Comparison of ENCODE assay signal across 23 mouse cellular contexts in the genomic region with DNA sequence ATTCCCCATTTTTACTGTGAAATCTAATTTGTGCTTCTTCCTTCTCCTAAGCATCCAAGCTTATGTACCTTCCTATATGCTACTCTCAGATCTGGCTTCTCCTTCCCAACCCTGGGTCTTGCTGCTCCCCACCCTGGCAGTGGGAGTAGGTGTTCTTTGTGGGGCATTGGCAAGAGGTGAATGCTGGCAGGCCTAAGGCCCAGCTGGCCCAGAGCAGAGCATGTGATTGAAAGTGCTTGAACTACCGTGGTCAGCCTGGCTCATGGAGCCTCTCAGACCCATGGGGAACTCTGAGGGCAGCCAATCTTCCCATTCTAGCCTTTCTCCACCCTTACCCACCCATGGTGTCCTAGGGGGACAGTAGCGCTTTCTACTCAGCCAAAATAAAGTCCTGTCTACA. TPM values are rescaled to one million over a fixed set of nuclear protein-coding genes. Genes with fewer than 3 reads are reported as not detected.
DNase-seq lines count a peak whose midpoint lies in the region; ATAC-seq and TF ChIP-seq lines count a peak whose summit lies in the region.
"Had no signal": no experiment of that assay in that cellular context is flagged by ENCODE, and none has a peak within 500 bp of the region (broad histone marks: within the 10 kb centered on the region; RNA-seq: fewer than 3 reads in every experiment).

No protein-coding gene starts in this region.

- 68% methylated on average over 2 of the region's 2 CpGs for WGBS in intestine, postnatal 0 days
- 88% methylated on average over 2 of the region's 2 CpGs for WGBS in intestine, embryonic 16.5 days
- 59% methylated on average over 2 of the region's 2 CpGs for WGBS in liver, adult 2 months
- WGBS in liver, embryonic 12.5 days (ENCODE audit: insufficient replicate concordance) = 85% methylated on average over 2 of the region's 2 CpGs

- TF ChIP-seq CTCF in intestine, postnatal 0 days (IDR thresholded peaks at IDR 0.05; ENCODE audit: low read depth) = no peak
- no peak for TF ChIP-seq CTCF in liver, adult 2 months (IDR thresholded peaks at IDR 0.05; ENCODE audit: low read depth, low read length)

- no peak overlapping the region for H3K4me2 ChIP-seq in intestine, postnatal 0 days (replicated peaks; ENCODE audit: low read depth)
- no peak overlapping the region for H3K4me2 ChIP-seq in intestine, embryonic 16.5 days (ENCODE audit: low read depth, low read length)
- H3K4me2 ChIP-seq in liver, embryonic 12.5 days = no peak overlapping the region
- H3K4me2 ChIP-seq: embryonic facial prominence, embryonic 12.5 days; forebrain, embryonic 12.5 days; heart, embryonic 11.5 days; lung, embryonic 14.5 days; neural tube, embryonic 12.5 days had no signal

- peaks cover 47% of the 10 kb centered on the region for H3K36me3 ChIP-seq in intestine, postnatal 0 days (ENCODE audit: control insufficient read depth, insufficient read depth)
- H3K36me3 ChIP-seq in intestine, embryonic 16.5 days (ENCODE audit: control insufficient read depth, insufficient read depth, low read length) = peaks cover 17% of the 10 kb centered on the region; the same call in 1 of the 2 replicates
- peaks cover 48% of the 10 kb centered on the region for H3K36me3 ChIP-seq in liver, adult 2 months (ENCODE audit: control insufficient read depth, insufficient read depth, low read length)
- H3K36me3 ChIP-seq in liver, embryonic 12.5 days = peaks cover 93% of the 10 kb centered on the region

- H3K27me3 ChIP-seq in intestine, postnatal 0 days (replicated peaks; ENCODE audit: control insufficient read depth, insufficient read depth, low read length) = no peaks in the 10 kb centered on the region
- H3K27me3 ChIP-seq in intestine, embryonic 16.5 days (replicated peaks; ENCODE audit: control insufficient read depth, insufficient read depth, low read length) = no peaks in the 10 kb centered on the region
- no peaks in the 10 kb centered on the region for H3K27me3 ChIP-seq in liver, adult 2 months (ENCODE audit: control insufficient read depth, insufficient read depth, low read length)
- H3K27me3 ChIP-seq in liver, embryonic 12.5 days (replicated peaks) = no peaks in the 10 kb centered on the region
- H3K27me3 ChIP-seq: embryonic facial prominence, embryonic 12.5 days; forebrain, embryonic 12.5 days; megakaryocyte, embryonic 14.5 days; neural tube, embryonic 12.5 days had no signal

- H3K27ac ChIP-seq in intestine, postnatal 0 days (ENCODE audit: low read depth, low read length) = 0 out of 2 replicates have a peak overlapping the region, but pooled peaks have one; percentile 7
- no peak overlapping the region for H3K27ac ChIP-seq in intestine, embryonic 16.5 days (ENCODE audit: low read length)
- no peak overlapping the region for H3K27ac ChIP-seq in liver, adult 2 months (replicated peaks; ENCODE audit: insufficient read depth, low read depth, low read length)
- H3K27ac ChIP-seq in liver, embryonic 12.5 days = no peak overlapping the region
- H3K27ac ChIP-seq: embryonic facial prominence, embryonic 12.5 days; forebrain, embryonic 12.5 days; hindbrain, embryonic 10.5 days; limb, embryonic 10.5 days; neural tube, embryonic 12.5 days had no signal

- no peak for TF ChIP-seq POLR2A in liver, adult 2 months (IDR thresholded peaks at IDR 0.05; ENCODE audit: extremely low read depth, insufficient read depth, low read length)

- no peaks in the 10 kb centered on the region for H3K9me3 ChIP-seq in intestine, postnatal 0 days (ENCODE audit: control insufficient read depth)
- no peaks in the 10 kb centered on the region for H3K9me3 ChIP-seq in intestine, embryonic 16.5 days (ENCODE audit: control insufficient read depth, low read length)
- no peaks in the 10 kb centered on the region for H3K9me3 ChIP-seq in liver, embryonic 12.5 days (replicated peaks)
- H3K9me3 ChIP-seq: embryonic facial prominence, embryonic 12.5 days; forebrain, embryonic 12.5 days; hindbrain, embryonic 10.5 days; limb, embryonic 10.5 days; megakaryocyte, embryonic 14.5 days; neural tube, embryonic 12.5 days had no signal

- DNase-seq in frontal cortex, postnatal 25 days (ENCODE audit: low spot score in 2 of 2) = no peak
- peak; percentile 55 for DNase-seq in liver, adult 2 months (ENCODE audit: extremely low read depth, low read depth, low spot score)
- DNase-seq in lung, postnatal 4 days = no peak
- DNase-seq: adrenal gland, postnatal 25 days; cerebellum, adult 11 months; gastrocnemius, postnatal 14 days; kidney, adult 18-20 months; kidney, postnatal 25 days; liver; lung, embryonic 14.5 days; midbrain, embryonic 14.5 days had no signal

- H3K79me2 ChIP-seq in liver, adult 2 months (ENCODE audit: control insufficient read depth, insufficient read depth, low read length) = peaks cover 18% of the 10 kb centered on the region

- no peaks in the 10 kb centered on the region; the same call in 1 of the 2 replicates for H3K4me1 ChIP-seq in intestine, postnatal 0 days (replicated peaks; ENCODE audit: control insufficient read depth, insufficient read depth, low read length)
- peaks cover 15% of the 10 kb centered on the region for H3K4me1 ChIP-seq in intestine, embryonic 16.5 days (ENCODE audit: control insufficient read depth, insufficient read depth, low read length)
- peaks cover 29% of the 10 kb centered on the region for H3K4me1 ChIP-seq in liver, adult 2 months (ENCODE audit: control insufficient read depth, insufficient read depth, low read length)
- peaks cover 21% of the 10 kb centered on the region for H3K4me1 ChIP-seq in liver, embryonic 12.5 days
- H3K4me1 ChIP-seq: embryonic facial prominence, embryonic 12.5 days; forebrain, embryonic 12.5 days; hindbrain, embryonic 10.5 days; limb, embryonic 10.5 days; neural tube, embryonic 12.5 days had no signal

- no peak overlapping the region for H3K9ac ChIP-seq in intestine, postnatal 0 days (ENCODE audit: low read depth, low read length)
- H3K9ac ChIP-seq in intestine, embryonic 16.5 days (ENCODE audit: low read depth, low read length) = no peak overlapping the region
- H3K9ac ChIP-seq in liver, adult 2 months (ENCODE audit: low read depth, low read length) = no peak overlapping the region
- H3K9ac ChIP-seq in liver, embryonic 12.5 days = no peak overlapping the region
- H3K9ac ChIP-seq: embryonic facial prominence, embryonic 12.5 days; forebrain, embryonic 12.5 days; lung, embryonic 14.5 days; neural tube, embryonic 12.5 days had no signal

- ATAC-seq in frontal cortex, adult (ENCODE audit: low TSS enrichment) = 0 out of 2 replicates have a peak, but pooled peaks have one; percentile 25
- ATAC-seq in intestine, postnatal 0 days = no peak
- no peak for ATAC-seq in intestine, embryonic 16.5 days
- no peak for ATAC-seq in liver, embryonic 12.5 days

- no peak overlapping the region for H3K4me3 ChIP-seq in intestine, postnatal 0 days (ENCODE audit: low read depth, low read length)
- no peak overlapping the region for H3K4me3 ChIP-seq in intestine, embryonic 16.5 days (ENCODE audit: low read length)
- no peak overlapping the region for H3K4me3 ChIP-seq in liver, adult 2 months (ENCODE audit: insufficient read depth, low read depth, low read length)
- no peak overlapping the region for H3K4me3 ChIP-seq in liver, embryonic 12.5 days
- H3K4me3 ChIP-seq: embryonic facial prominence, embryonic 12.5 days; erythroblast, embryonic 14.5 days; forebrain, embryonic 12.5 days; hindbrain, embryonic 10.5 days; limb, embryonic 10.5 days; megakaryocyte, embryonic 14.5 days; neural tube, embryonic 12.5 days had no signal

RNA-seq across cellular contexts. Expression of a gene that starts 24.3 kb away (rescaled TPM):
- polyA plus RNA-seq in intestine, postnatal 0 days (2015; fragmentation: Nextera tagmentation; extraction: Ambion mirVana) = 192 and 209 TPM in 2 replicates
- 288 and 307 TPM in 2 replicates for polyA plus RNA-seq in intestine, embryonic 16.5 days (2015; fragmentation: Nextera tagmentation; extraction: Ambion mirVana)
- 170 and 187 TPM in 2 replicates for total RNA-seq in liver, adult 2 months (2014; rRNA removed)
- 127 TPM in 2 replicates for polyA plus RNA-seq in liver, adult 2 months (2012; rRNA removed)
- polyA plus RNA-seq in liver, embryonic 12.5 days (2016; fragmentation: Nextera tagmentation; extraction: Ambion mirVana) = 131 and 132 TPM in 2 replicates

RNA-seq across cellular contexts. Expression of a gene that starts 24.7 kb away (rescaled TPM):
- polyA plus RNA-seq in intestine, postnatal 0 days (2015; fragmentation: Nextera tagmentation; extraction: Ambion mirVana) = 75.9 and 79.2 TPM in 2 replicates
- 119 and 122 TPM in 2 replicates for polyA plus RNA-seq in intestine, embryonic 16.5 days (2015; fragmentation: Nextera tagmentation; extraction: Ambion mirVana)
- total RNA-seq in liver, adult 2 months (2014; rRNA removed) = 12.3 and 15.6 TPM in 2 replicates
- 27.5 and 28.7 TPM in 2 replicates for polyA plus RNA-seq in liver, adult 2 months (2012; rRNA removed)
- polyA plus RNA-seq in liver, embryonic 12.5 days (2016; fragmentation: Nextera tagmentation; extraction: Ambion mirVana) = 140 and 145 TPM in 2 replicates

RNA-seq across cellular contexts. Expression of a gene that starts 29.6 kb away (rescaled TPM):
- 114 and 123 TPM in 2 replicates for polyA plus RNA-seq in intestine, postnatal 0 days (2015; fragmentation: Nextera tagmentation; extraction: Ambion mirVana)
- polyA plus RNA-seq in intestine, embryonic 16.5 days (2015; fragmentation: Nextera tagmentation; extraction: Ambion mirVana) = 83.9 and 85.0 TPM in 2 replicates
- total RNA-seq in liver, adult 2 months (2014; rRNA removed) = 6.4 and 7.3 TPM in 2 replicates
- polyA plus RNA-seq in liver, adult 2 months (2012; rRNA removed) = 6.8 and 8.3 TPM in 2 replicates
- 87.2 and 96.3 TPM in 2 replicates for polyA plus RNA-seq in liver, embryonic 12.5 days (2016; fragmentation: Nextera tagmentation; extraction: Ambion mirVana)

RNA-seq across cellular contexts. Expression of a gene that starts 37.8 kb away (rescaled TPM):
- 19.8 and 22.1 TPM in 2 replicates for polyA plus RNA-seq in intestine, postnatal 0 days (2015; fragmentation: Nextera tagmentation; extraction: Ambion mirVana)
- 25.3 and 28.6 TPM in 2 replicates for polyA plus RNA-seq in intestine, embryonic 16.5 days (2015; fragmentation: Nextera tagmentation; extraction: Ambion mirVana)
- total RNA-seq in liver, adult 2 months (2014; rRNA removed) = 15.8 and 25.6 TPM in 2 replicates
- polyA plus RNA-seq in liver, adult 2 months (2012; rRNA removed) = 20.9 and 21.6 TPM in 2 replicates
- 12.8 and 14.5 TPM in 2 replicates for polyA plus RNA-seq in liver, embryonic 12.5 days (2016; fragmentation: Nextera tagmentation; extraction: Ambion mirVana)

RNA-seq across cellular contexts. Expression of a gene that starts 40.2 kb away (rescaled TPM):
- polyA plus RNA-seq in intestine, postnatal 0 days (2015; fragmentation: Nextera tagmentation; extraction: Ambion mirVana) = 4.4 and 4.9 TPM in 2 replicates
- polyA plus RNA-seq in intestine, embryonic 16.5 days (2015; fragmentation: Nextera tagmentation; extraction: Ambion mirVana) = 11.2 and 12.4 TPM in 2 replicates
- total RNA-seq in liver, adult 2 months (2014; rRNA removed) = 0.09 and 0.13 TPM in 2 replicates
- 0.35 and 0.80 TPM in 2 replicates for polyA plus RNA-seq in liver, adult 2 months (2012; rRNA removed)
- polyA plus RNA-seq in liver, embryonic 12.5 days (2016; fragmentation: Nextera tagmentation; extraction: Ambion mirVana) = 1.8 and 2.5 TPM in 2 replicates
- polyA plus RNA-seq: erythroblast, embryonic 14.5 days had no signal
